In genomic region chr8:106433667-106434066, GRCm38 (mm10) we compare ENCODE assay signal across 11 mouse cellular contexts. TPM values are rescaled to one million over a fixed set of nuclear protein-coding genes. Genes with fewer than 3 reads are reported as not detected.
DNase-seq lines count a peak whose midpoint lies in the region; ATAC-seq and TF ChIP-seq lines count a peak whose summit lies in the region.
"Had no signal": no experiment of that assay in that cellular context is flagged by ENCODE, and none has a peak within 500 bp of the region (broad histone marks: within the 10 kb centered on the region; RNA-seq: fewer than 3 reads in every experiment).

No protein-coding gene starts in this region.

- no peak overlapping the region; the same call in 1 of the 2 replicates for H3K4me3 ChIP-seq in intestine, embryonic 14.5 days (ENCODE audit: low read depth, low read length)
- no peak overlapping the region for H3K4me3 ChIP-seq in intestine, postnatal 0 days (ENCODE audit: low read depth, low read length)
- peak overlapping the region; percentile 31; the same call in 1 of the 2 replicates for H3K4me3 ChIP-seq in midbrain, postnatal 0 days (ENCODE audit: low read depth, low read length)
- no peak overlapping the region; the same call in 1 of the 2 replicates for H3K4me3 ChIP-seq in midbrain, embryonic 15.5 days
- H3K4me3 ChIP-seq in limb, embryonic 13.5 days: no peak overlapping the region
- no peak overlapping the region for H3K4me3 ChIP-seq in stomach, embryonic 15.5 days (replicated peaks)
- H3K4me3 ChIP-seq: liver, embryonic 13.5 days had no signal

- H3K4me1 ChIP-seq in intestine, embryonic 14.5 days (replicated peaks; ENCODE audit: control insufficient read depth, insufficient read depth, low read length): peaks cover 8% of the 10 kb centered on the region
- H3K4me1 ChIP-seq in intestine, postnatal 0 days (replicated peaks; ENCODE audit: control insufficient read depth, insufficient read depth, low read length): no peaks in the 10 kb centered on the region
- no peaks in the 10 kb centered on the region for H3K4me1 ChIP-seq in midbrain, postnatal 0 days (ENCODE audit: insufficient read depth, low read length)
- no peaks in the 10 kb centered on the region; the same call in 1 of the 2 replicates for H3K4me1 ChIP-seq in midbrain, embryonic 15.5 days
- 0 out of 2 replicates have a peak, but pooled peaks cover 9% of the 10 kb centered on the region for H3K4me1 ChIP-seq in limb, embryonic 13.5 days
- H3K4me1 ChIP-seq in stomach, embryonic 15.5 days: 0 out of 2 replicates have a peak, but pooled peaks cover 10% of the 10 kb centered on the region
- H3K4me1 ChIP-seq: heart, embryonic 15.5 days; liver, embryonic 13.5 days; megakaryocyte, embryonic 14.5 days had no signal

- no peaks in the 10 kb centered on the region for H3K9me3 ChIP-seq in intestine, embryonic 14.5 days (ENCODE audit: control insufficient read depth, low read length)
- H3K9me3 ChIP-seq in intestine, postnatal 0 days (ENCODE audit: control insufficient read depth): no peaks in the 10 kb centered on the region
- H3K9me3 ChIP-seq in midbrain, postnatal 0 days (ENCODE audit: low read length): no peaks in the 10 kb centered on the region
- H3K9me3 ChIP-seq in midbrain, embryonic 15.5 days: no peaks in the 10 kb centered on the region
- no peaks in the 10 kb centered on the region for H3K9me3 ChIP-seq in limb, embryonic 13.5 days
- H3K9me3 ChIP-seq in stomach, embryonic 15.5 days: no peaks in the 10 kb centered on the region
- H3K9me3 ChIP-seq: heart, embryonic 15.5 days; hindbrain, embryonic 13.5 days; liver, embryonic 13.5 days had no signal

- 32% methylated on average over 1 of the region's 1 CpGs for WGBS in intestine, embryonic 14.5 days
- 43% methylated on average over 1 of the region's 1 CpGs for WGBS in intestine, postnatal 0 days
- WGBS in midbrain, postnatal 0 days: 43% methylated on average over 1 of the region's 1 CpGs
- WGBS in midbrain, embryonic 15.5 days: 71% methylated on average over 1 of the region's 1 CpGs
- WGBS in limb, embryonic 13.5 days: 50% methylated on average over 1 of the region's 1 CpGs
- 40% methylated on average over 1 of the region's 1 CpGs for WGBS in stomach, embryonic 15.5 days

- H3K4me2 ChIP-seq in intestine, embryonic 14.5 days (ENCODE audit: low read length): peak overlapping the region; percentile 58; the same call in 1 of the 2 replicates
- no peak overlapping the region for H3K4me2 ChIP-seq in intestine, postnatal 0 days (replicated peaks; ENCODE audit: low read depth)
- H3K4me2 ChIP-seq in midbrain, postnatal 0 days (ENCODE audit: low read depth, low read length, poor library complexity, severe bottlenecking): peak overlapping the region; percentile 62; the same call in 1 of the 2 replicates
- no peak overlapping the region for H3K4me2 ChIP-seq in midbrain, embryonic 15.5 days
- H3K4me2 ChIP-seq in limb, embryonic 13.5 days (replicated peaks): peak overlapping the region; percentile 63
- H3K4me2 ChIP-seq in stomach, embryonic 15.5 days: peak overlapping the region; percentile 53; the same call in 1 of the 2 replicates

- H3K27me3 ChIP-seq in intestine, embryonic 14.5 days (replicated peaks; ENCODE audit: control insufficient read depth, insufficient read depth, low read length): no peaks in the 10 kb centered on the region
- H3K27me3 ChIP-seq in intestine, postnatal 0 days (replicated peaks; ENCODE audit: control insufficient read depth, insufficient read depth, low read length): no peaks in the 10 kb centered on the region
- no peaks in the 10 kb centered on the region for H3K27me3 ChIP-seq in midbrain, postnatal 0 days (ENCODE audit: insufficient read depth, low read length)
- no peaks in the 10 kb centered on the region; the same call in 1 of the 2 replicates for H3K27me3 ChIP-seq in midbrain, embryonic 15.5 days (replicated peaks)
- H3K27me3 ChIP-seq in limb, embryonic 13.5 days: peaks cover 22% of the 10 kb centered on the region
- no peaks in the 10 kb centered on the region for H3K27me3 ChIP-seq in stomach, embryonic 15.5 days (replicated peaks)

- no peaks in the 10 kb centered on the region for H3K36me3 ChIP-seq in intestine, embryonic 14.5 days (ENCODE audit: control insufficient read depth, insufficient read depth, low read length)
- no peaks in the 10 kb centered on the region for H3K36me3 ChIP-seq in intestine, postnatal 0 days (ENCODE audit: control insufficient read depth, insufficient read depth)
- no peaks in the 10 kb centered on the region for H3K36me3 ChIP-seq in midbrain, postnatal 0 days (ENCODE audit: insufficient read depth, low read length)
- no peaks in the 10 kb centered on the region for H3K36me3 ChIP-seq in midbrain, embryonic 15.5 days (replicated peaks)
- H3K36me3 ChIP-seq in limb, embryonic 13.5 days: peaks cover 6% of the 10 kb centered on the region; the same call in 1 of the 2 replicates
- H3K36me3 ChIP-seq in stomach, embryonic 15.5 days: no peaks in the 10 kb centered on the region
- H3K36me3 ChIP-seq: heart, embryonic 15.5 days; liver, embryonic 13.5 days had no signal

- no peak overlapping the region for H3K9ac ChIP-seq in intestine, embryonic 14.5 days (ENCODE audit: low read length)
- no peak overlapping the region for H3K9ac ChIP-seq in intestine, postnatal 0 days (ENCODE audit: low read depth, low read length)
- no peak overlapping the region; the same call in 1 of the 2 replicates for H3K9ac ChIP-seq in midbrain, postnatal 0 days (replicated peaks; ENCODE audit: low read length, poor library complexity, severe bottlenecking)
- no peak overlapping the region for H3K9ac ChIP-seq in midbrain, embryonic 15.5 days
- no peak overlapping the region for H3K9ac ChIP-seq in limb, embryonic 13.5 days
- H3K9ac ChIP-seq in stomach, embryonic 15.5 days: no peak overlapping the region
- H3K9ac ChIP-seq: liver, embryonic 13.5 days had no signal

- TF ChIP-seq CTCF in intestine, postnatal 0 days (IDR thresholded peaks at IDR 0.05; ENCODE audit: low read depth): no peak
- no peak for TF ChIP-seq CTCF in midbrain, postnatal 0 days (IDR thresholded peaks at IDR 0.05)

- DNase-seq in intestine, embryonic 14.5 days (ENCODE audit: low spot score): no peak
- DNase-seq in midbrain, postnatal 0 days (ENCODE audit: low spot score): no peak
- no peak for DNase-seq in Muller cell, postnatal 12 days (ENCODE audit: inconsistent ontology term)

- H3K27ac ChIP-seq in intestine, embryonic 14.5 days (ENCODE audit: low read depth): no peak overlapping the region
- no peak overlapping the region for H3K27ac ChIP-seq in intestine, postnatal 0 days (ENCODE audit: low read depth, low read length)
- no peak overlapping the region for H3K27ac ChIP-seq in midbrain, postnatal 0 days (ENCODE audit: low read depth, low read length)
- no peak overlapping the region for H3K27ac ChIP-seq in midbrain, embryonic 15.5 days
- no peak overlapping the region for H3K27ac ChIP-seq in limb, embryonic 13.5 days
- no peak overlapping the region for H3K27ac ChIP-seq in stomach, embryonic 15.5 days
- H3K27ac ChIP-seq: heart, embryonic 15.5 days; hindbrain, embryonic 13.5 days; liver, embryonic 13.5 days had no signal

- ATAC-seq in intestine, embryonic 14.5 days (replicated peaks; ENCODE audit: low FRiP score, low TSS enrichment, low read depth): no peak
- ATAC-seq in intestine, postnatal 0 days: no peak
- ATAC-seq in midbrain, postnatal 0 days (ENCODE audit: low FRiP score): no peak
- no peak for ATAC-seq in midbrain, embryonic 15.5 days (replicated peaks)
- ATAC-seq in limb, embryonic 13.5 days (ENCODE audit: low FRiP score, low read depth): no peak
- no peak for ATAC-seq in stomach, embryonic 15.5 days (ENCODE audit: insufficient read depth, low FRiP score, low read depth)

RNA-seq across cellular contexts. Expression of gene Zfp90, which starts 18.5 kb away (rescaled TPM):
- 21.2 and 23.0 TPM in 2 replicates for polyA plus RNA-seq in intestine, embryonic 14.5 days (2014; fragmentation: Nextera tagmentation; extraction: Ambion mirVana)
- polyA plus RNA-seq in intestine, postnatal 0 days (2015; fragmentation: Nextera tagmentation; extraction: Ambion mirVana): 5.6 and 6.6 TPM in 2 replicates
- 28.6 and 30.4 TPM in 2 replicates for total RNA-seq in midbrain, postnatal 0 days (2014; rRNA removed)
- 34.8 and 36.5 TPM in 2 replicates for polyA plus RNA-seq in midbrain, postnatal 0 days (2015; fragmentation: Nextera tagmentation; extraction: Ambion mirVana)
- 47.1 and 48.3 TPM in 2 replicates for polyA plus RNA-seq in midbrain, embryonic 15.5 days (2015; fragmentation: Nextera tagmentation; extraction: Ambion mirVana)
- polyA plus RNA-seq in limb, embryonic 13.5 days (2015; fragmentation: Nextera tagmentation; extraction: Ambion mirVana): 31.2 and 31.8 TPM in 2 replicates
- polyA plus RNA-seq in stomach, embryonic 15.5 days (2015; fragmentation: Nextera tagmentation; extraction: Ambion mirVana): 16.2 and 18.3 TPM in 2 replicates

Comparison
In these comparisons a context has a peak if more than half of its experiments do, and no peak if none do; other contexts are left out.
1. H3K4me2 ChIP-seq: peak in intestine, embryonic 14.5 days (single experiment), midbrain, postnatal 0 days (single experiment), limb, embryonic 13.5 days (single experiment) and stomach, embryonic 15.5 days (single experiment); none in intestine, postnatal 0 days (single experiment) and midbrain, embryonic 15.5 days (single experiment).